Mouse (Mus musculus) CH12.LX (cell line): ENCODE data around the gene Gne.

Source experiments
- CTCF ChIP-seq, 2 experiments: IDR thresholded peaks in 1 of 2; conservative IDR thresholded peaks in 1 of 2; 2 replicates each; pipeline ENCODE4 v1.5.1; 2011 to 2012; ENCODE audit warnings: low read depth in 2 of 2, low read length in 2 of 2, improper control_type of control experiment in 1 of 2, inconsistent platforms in 1 of 2, mild to moderate bottlenecking in 1 of 2, moderate library complexity in 1 of 2
- EP300 ChIP-seq: IDR thresholded peaks from 2 replicates; pipeline ENCODE4 v1.6.1; 2011; ENCODE audit warnings: low read length, improper control_type of control experiment
- GABPA ChIP-seq: IDR thresholded peaks from 2 replicates; pipeline ENCODE4 v1.6.1; 2012; ENCODE audit warnings: low read depth, low read length, improper control_type of control experiment, inconsistent platforms; ENCODE audit not compliant: insufficient replicate concordance
- MAX ChIP-seq: IDR thresholded peaks from 2 replicates; pipeline ENCODE4 v1.6.1; 2011; ENCODE audit warnings: low read length, improper control_type of control experiment
- POLR2A ChIP-seq: IDR thresholded peaks from 2 replicates; pipeline ENCODE4 v1.6.1; 2011; ENCODE audit warnings: low read depth, mild to moderate bottlenecking, improper control_type of control experiment, low read length
- POLR2AphosphoS2 ChIP-seq: IDR thresholded peaks from 2 replicates; pipeline ENCODE4 v1.6.1; 2011; ENCODE audit warnings: low read depth, low read length, improper control_type of control experiment

DNA sequence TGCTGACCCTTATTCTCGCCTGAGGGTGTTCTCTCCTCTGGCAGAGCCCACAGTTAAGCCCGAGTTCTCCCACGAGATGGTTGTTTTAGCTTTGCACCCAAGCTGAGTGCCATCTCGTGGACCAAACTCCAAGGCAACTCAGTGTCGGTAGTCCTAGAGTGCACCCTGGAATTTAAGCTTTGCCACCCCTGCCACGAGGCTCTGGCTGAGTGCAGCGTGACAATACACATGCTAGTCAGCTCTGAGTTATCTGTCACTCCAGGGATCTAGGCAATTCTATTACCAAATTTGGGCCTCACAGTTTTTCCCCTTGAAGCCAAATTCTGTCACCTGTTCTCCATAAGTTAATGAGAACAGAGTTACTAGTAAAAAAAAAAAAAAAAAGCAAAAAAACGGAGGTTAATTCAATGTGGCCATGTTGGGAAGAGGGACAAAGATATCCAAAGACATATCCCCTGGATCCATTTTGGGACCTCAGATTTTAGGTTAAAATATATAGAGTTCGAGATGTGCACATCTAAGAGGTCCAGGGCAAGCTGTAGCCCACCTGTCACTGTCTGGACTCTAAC, 11.0 kb downstream of the Gne start:
- TF ChIP-seq POLR2AphosphoS2: no peak
- no peak for TF ChIP-seq CTCF (conservative IDR thresholded peaks at IDR 0.05 in 1 of 2, IDR thresholded peaks at IDR 0.05 in 1 of 2; ENCODE audit: low read depth in 2 of 2, low read length in 2 of 2)
- TF ChIP-seq POLR2A: no peak
- TF ChIP-seq MAX: peak; percentile 83
- TF ChIP-seq GABPA: no peak
- TF ChIP-seq EP300: no peak
